Mouse (Mus musculus): ENCODE data around the gene Chat.

DNA sequence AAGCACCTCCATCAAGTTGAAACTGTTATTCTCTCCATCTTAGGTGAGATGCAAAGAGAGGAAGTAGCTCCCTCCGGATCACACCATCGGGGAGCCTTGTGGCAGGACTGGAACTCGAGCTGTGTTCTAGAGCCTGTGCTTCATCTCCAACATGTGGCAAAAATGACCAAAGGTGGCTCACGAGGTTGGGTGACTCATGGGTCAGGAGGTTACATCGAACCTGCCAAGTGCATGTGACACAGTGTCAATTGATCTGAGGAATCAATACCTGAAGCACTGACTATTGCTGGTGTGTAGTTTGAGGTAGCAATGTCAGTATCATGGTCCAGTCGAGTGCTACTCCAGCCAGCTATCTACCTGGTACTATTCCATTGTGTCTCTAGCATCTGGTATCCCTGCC lies 10.8 kb upstream of the Chat start:
- TF ChIP-seq CTCF (IDR thresholded peaks at IDR 0.05; ENCODE audit: extremely low read depth, insufficient read length, insufficient replicate concordance, low read depth, low read length): no peak
- TF ChIP-seq POLR2A (IDR thresholded peaks at IDR 0.05; ENCODE audit: low read depth, low read length): no peak
